Mouse (Mus musculus) liver, adult 2 months (tissue): ENCODE results near the gene Ankle2.

Experiments
- CTCF ChIP-seq: fragments of 200-500 bp; IDR thresholded peaks from 2 replicates; pipeline ENCODE4 v1.5.1; 2011; ENCODE audit warnings: low read depth, low read length, control low read depth
- POLR2A ChIP-seq: fragments of 200-500 bp; IDR thresholded peaks from 2 replicates; pipeline ENCODE4 v1.6.1; 2011; ENCODE audit warnings: low read length, control low read depth; ENCODE audit not compliant: insufficient read depth; ENCODE audit errors: extremely low read depth

DNA sequence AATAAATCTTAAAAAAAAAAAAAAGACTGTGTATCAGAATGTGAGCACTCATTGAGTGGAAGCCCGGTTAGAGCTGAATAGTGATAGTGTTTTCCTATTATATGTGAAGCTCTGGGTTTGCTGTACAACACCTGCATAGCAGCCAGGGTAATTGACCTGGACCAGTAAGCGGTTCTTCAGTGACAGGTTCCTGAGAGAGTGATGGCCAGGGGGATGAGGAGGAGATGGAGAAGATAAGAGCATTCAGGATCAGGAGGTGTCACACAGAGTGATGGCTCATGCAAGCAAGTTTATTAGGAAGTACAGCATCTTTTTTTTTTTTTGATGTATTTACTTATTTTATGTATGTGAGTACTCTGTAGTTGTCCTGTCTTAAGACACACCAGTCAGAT is 56.3 kb downstream of the Ankle2 start:
- TF ChIP-seq CTCF = no peak
- no peak for TF ChIP-seq POLR2A
